In the genomic region with DNA sequence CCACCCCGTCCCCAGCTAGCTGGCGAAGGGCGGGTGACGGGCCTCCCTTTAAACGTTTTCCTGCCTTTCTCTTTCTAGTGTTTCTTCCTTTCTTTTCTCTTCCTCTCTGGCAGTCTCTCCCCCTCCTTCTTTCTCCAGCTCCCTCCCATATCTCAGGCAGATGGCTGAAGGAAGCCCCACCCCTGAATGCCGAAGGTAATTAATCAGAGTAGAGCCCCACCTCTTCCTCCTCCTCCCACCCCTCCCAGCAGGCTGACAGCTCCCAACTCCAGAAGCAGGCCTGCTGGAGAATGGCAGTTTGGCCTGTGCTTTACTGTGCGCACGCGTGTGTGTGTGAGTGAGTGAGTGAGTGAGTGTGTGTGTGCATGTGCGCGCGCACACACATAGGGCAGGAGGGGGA, we compare ENCODE assay signal across 8 mouse cellular contexts.
A peak's percentile ranks its signal among the peaks of the same experiment; 100 is the strongest.
DNase-seq lines count a peak whose midpoint lies in the region; ATAC-seq and TF ChIP-seq lines count a peak whose summit lies in the region.

No protein-coding gene starts in this region.

- peaks cover 62% of the 10 kb centered on the region for H3K4me1 ChIP-seq in embryonic facial prominence, embryonic 13.5 days
- peaks cover 70% of the 10 kb centered on the region for H3K4me1 ChIP-seq in heart, embryonic 10.5 days
- H3K4me1 ChIP-seq in kidney, embryonic 15.5 days: peaks cover 60% of the 10 kb centered on the region
- H3K4me1 ChIP-seq in limb, embryonic 15.5 days: peaks cover 47% of the 10 kb centered on the region

- peak; percentile 88 for DNase-seq in 3134 (ENCODE audit: extremely low read depth, insufficient read length, low spot score)
- peak; percentile 74 for DNase-seq in adrenal gland, postnatal 25 days
- DNase-seq in heart, embryonic 10.5 days (ENCODE audit: low spot score): peak; percentile 95
- DNase-seq in urinary bladder, adult 2 months (ENCODE audit: low spot score): peak; percentile 40

- H3K79me2 ChIP-seq in myocyte (ENCODE audit: control insufficient read depth, insufficient read depth): peaks cover 95% of the 10 kb centered on the region

- peak overlapping the region; percentile 58 for H3K4me3 ChIP-seq in embryonic facial prominence, embryonic 13.5 days
- peak overlapping the region; percentile 65 for H3K4me3 ChIP-seq in heart, embryonic 10.5 days
- peak overlapping the region; percentile 63 for H3K4me3 ChIP-seq in kidney, embryonic 15.5 days (replicated peaks)
- H3K4me3 ChIP-seq in limb, embryonic 15.5 days: peak overlapping the region; percentile 54
- peak overlapping the region; percentile 69 for H3K4me3 ChIP-seq in myocyte

- H3ac ChIP-seq in myocyte (ENCODE audit: control insufficient read depth, insufficient read length): peak overlapping the region; percentile 52

- no peaks in the 10 kb centered on the region for H3K9me3 ChIP-seq in embryonic facial prominence, embryonic 13.5 days
- H3K9me3 ChIP-seq in heart, embryonic 10.5 days: no peaks in the 10 kb centered on the region
- no peaks in the 10 kb centered on the region for H3K9me3 ChIP-seq in kidney, embryonic 15.5 days (replicated peaks)
- H3K9me3 ChIP-seq in limb, embryonic 15.5 days: no peaks in the 10 kb centered on the region

- ATAC-seq in embryonic facial prominence, embryonic 13.5 days (ENCODE audit: insufficient number of reproducible peaks, insufficient read depth, low FRiP score, low TSS enrichment, low read depth): peak; percentile 87
- ATAC-seq in kidney, embryonic 15.5 days (replicated peaks; ENCODE audit: low FRiP score): peak; percentile 94
- ATAC-seq in limb, embryonic 15.5 days (ENCODE audit: insufficient number of reproducible peaks, low FRiP score, low TSS enrichment, low read depth): peak; percentile 86

- WGBS in embryonic facial prominence, embryonic 13.5 days: 2% methylated on average over 12 of the region's 12 CpGs
- 2% methylated on average over 12 of the region's 12 CpGs for WGBS in heart, embryonic 10.5 days
- 0% methylated on average over 12 of the region's 12 CpGs for WGBS in kidney, embryonic 15.5 days
- under 1% methylated on average over 12 of the region's 12 CpGs for WGBS in limb, embryonic 15.5 days

- H3K27ac ChIP-seq in embryonic facial prominence, embryonic 13.5 days: peak overlapping the region; percentile 92
- peak overlapping the region; percentile 86 for H3K27ac ChIP-seq in heart, embryonic 10.5 days
- peak overlapping the region; percentile 96 for H3K27ac ChIP-seq in kidney, embryonic 15.5 days
- peak overlapping the region; percentile 94 for H3K27ac ChIP-seq in limb, embryonic 15.5 days

- H3K36me3 ChIP-seq in embryonic facial prominence, embryonic 13.5 days: no peaks in the 10 kb centered on the region
- peaks cover 4% of the 10 kb centered on the region; the same call in 1 of the 2 replicates for H3K36me3 ChIP-seq in heart, embryonic 10.5 days
- no peaks in the 10 kb centered on the region for H3K36me3 ChIP-seq in kidney, embryonic 15.5 days
- H3K36me3 ChIP-seq in limb, embryonic 15.5 days: no peaks in the 10 kb centered on the region
- peaks cover 12% of the 10 kb centered on the region for H3K36me3 ChIP-seq in myocyte (ENCODE audit: control insufficient read depth, insufficient read depth)

- H3K9ac ChIP-seq in embryonic facial prominence, embryonic 13.5 days: peak overlapping the region; percentile 80
- H3K9ac ChIP-seq in kidney, embryonic 15.5 days: peak overlapping the region; percentile 59
- peak overlapping the region; percentile 68 for H3K9ac ChIP-seq in limb, embryonic 15.5 days

- TF ChIP-seq POLR2A in myocyte (IDR thresholded peaks at IDR 0.05; ENCODE audit: insufficient read length, low read depth): peak; percentile 72

- H3K27me3 ChIP-seq in embryonic facial prominence, embryonic 13.5 days: no peaks in the 10 kb centered on the region
- no peaks in the 10 kb centered on the region for H3K27me3 ChIP-seq in heart, embryonic 10.5 days (ENCODE audit: insufficient read depth, poor library complexity, severe bottlenecking)
- no peaks in the 10 kb centered on the region for H3K27me3 ChIP-seq in kidney, embryonic 15.5 days
- no peaks in the 10 kb centered on the region for H3K27me3 ChIP-seq in limb, embryonic 15.5 days
- H3K27me3 ChIP-seq in myocyte (ENCODE audit: control insufficient read depth, insufficient read depth, insufficient read length): no peaks in the 10 kb centered on the region

- H3K4me2 ChIP-seq in embryonic facial prominence, embryonic 13.5 days: peak overlapping the region; percentile 72
- H3K4me2 ChIP-seq in kidney, embryonic 15.5 days: peak overlapping the region; percentile 67
- peak overlapping the region; percentile 60 for H3K4me2 ChIP-seq in limb, embryonic 15.5 days
- H3K4me2 ChIP-seq in myocyte (ENCODE audit: low read depth): peak overlapping the region; percentile 71

TF ChIP-seq in myocyte, 11 proteins besides CTCF, POLR2A, EP300 and RAD21:
- TF ChIP-seq MYOD1 (IDR thresholded peaks at IDR 0.05; ENCODE audit: control insufficient read depth in 1 of 3, insufficient read length in 2 of 3, low read depth in 2 of 3): peak in 2 of 3 experiments; percentile 28 to 43
- TF ChIP-seq POLR2AphosphoS2 (IDR thresholded peaks at IDR 0.05; ENCODE audit: insufficient read length, low read depth): peak; percentile 88
- TF ChIP-seq MYOG (IDR thresholded peaks at IDR 0.05; ENCODE audit: control insufficient read depth in 1 of 3, insufficient read depth in 1 of 3, insufficient read length in 2 of 3, low read depth in 2 of 3): peak in 2 of 3 experiments; percentile 45 to 55
- TF ChIP-seq MAX (IDR thresholded peaks at IDR 0.05; ENCODE audit: low read depth): peak; percentile 59
- TF ChIP-seq USF1 (IDR thresholded peaks at IDR 0.05; ENCODE audit: low read depth): no peak

Comparison
In these comparisons a context has a peak if more than half of its experiments do, and no peak if none do; other contexts are left out.
1. Peak in every context shown above with its lines: DNase-seq, ATAC-seq, H3K4me3 ChIP-seq and H3K27ac ChIP-seq.
2. DNase-seq: peak in every context shown above with its lines; median percentile 95 in heart, embryonic 10.5 days; 88 in 3134; 74 in adrenal gland, postnatal 25 days; 40 in urinary bladder, adult 2 months.